Mouse (Mus musculus): Measurements from ENCODE around the gene Fndc4.
A peak's percentile ranks its signal among the peaks of the same experiment; 100 is the strongest.

Gene Fndc4

GRCm38 (mm10) chr5:31255971-31256370 is 39.9 kb downstream of the Fndc4 start:
- DNase-seq = no peak

- DNase-seq = no peak
Observed at GRCm38 (mm10) chr5:31255381-31255780, 40.5 kb downstream of the Fndc4 start.

- no peak for DNase-seq
Observed at GRCm38 (mm10) chr5:31254901-31255300, 41.0 kb downstream of the Fndc4 start.

GRCm38 (mm10) chr5:31254452-31254851 is 41.4 kb downstream of the Fndc4 start:
- no peak for DNase-seq

- no peak for DNase-seq
Observed at GRCm38 (mm10) chr5:31253806-31254205, 42.1 kb downstream of the Fndc4 start.

- DNase-seq = peak; percentile 47
Observed at GRCm38 (mm10) chr5:31252795-31253545, 42.9 kb downstream of the Fndc4 start.

GRCm38 (mm10) chr5:31252151-31252550 is 43.7 kb downstream of the Fndc4 start:
- no peak for DNase-seq

GRCm38 (mm10) chr5:31251541-31252101 is 44.3 kb downstream of the Fndc4 start, which contains the start of gene Krtcap3:
Krtcap3 (plus strand) TSS chr5:31251691.
- peak; percentile 58 for DNase-seq

- DNase-seq = peak; percentile 23
Observed at GRCm38 (mm10) chr5:31250716-31251115, 45.2 kb downstream of the Fndc4 start.

All from embryo, embryonic 11 days (tissue).